Mouse (Mus musculus) embryonic fibroblast, embryonic 13.5 days (primary cell): ENCODE results near the gene Neu2.

Experiments used
- CTCF ChIP-seq: IDR thresholded peaks from 2 replicates; pipeline ENCODE4 v1.5.1; 2011; ENCODE audit warnings: mild to moderate bottlenecking, control low read depth, low read length, moderate library complexity, borderline replicate concordance; ENCODE audit not compliant: insufficient read depth
- POLR2A ChIP-seq: IDR thresholded peaks from 2 replicates; pipeline ENCODE4 v1.6.1; 2011; ENCODE audit warnings: low read depth, mild to moderate bottlenecking, control low read depth, low read length, moderate library complexity

- TF ChIP-seq POLR2A (no peak), CTCF (no peak)
Measured at GRCm38 (mm10) chr1:87562967-87563366, 53.3 kb downstream of the Neu2 start.
